Mouse (Mus musculus): Measurements from ENCODE around the gene Nme3. TPM values are rescaled to one million over a fixed set of nuclear protein-coding genes. Genes with fewer than 3 reads are reported as not detected.

Nme3 gene
- polyA plus RNA-seq, 1 experiment from 2014 or later = 46.2 TPM

DNA sequence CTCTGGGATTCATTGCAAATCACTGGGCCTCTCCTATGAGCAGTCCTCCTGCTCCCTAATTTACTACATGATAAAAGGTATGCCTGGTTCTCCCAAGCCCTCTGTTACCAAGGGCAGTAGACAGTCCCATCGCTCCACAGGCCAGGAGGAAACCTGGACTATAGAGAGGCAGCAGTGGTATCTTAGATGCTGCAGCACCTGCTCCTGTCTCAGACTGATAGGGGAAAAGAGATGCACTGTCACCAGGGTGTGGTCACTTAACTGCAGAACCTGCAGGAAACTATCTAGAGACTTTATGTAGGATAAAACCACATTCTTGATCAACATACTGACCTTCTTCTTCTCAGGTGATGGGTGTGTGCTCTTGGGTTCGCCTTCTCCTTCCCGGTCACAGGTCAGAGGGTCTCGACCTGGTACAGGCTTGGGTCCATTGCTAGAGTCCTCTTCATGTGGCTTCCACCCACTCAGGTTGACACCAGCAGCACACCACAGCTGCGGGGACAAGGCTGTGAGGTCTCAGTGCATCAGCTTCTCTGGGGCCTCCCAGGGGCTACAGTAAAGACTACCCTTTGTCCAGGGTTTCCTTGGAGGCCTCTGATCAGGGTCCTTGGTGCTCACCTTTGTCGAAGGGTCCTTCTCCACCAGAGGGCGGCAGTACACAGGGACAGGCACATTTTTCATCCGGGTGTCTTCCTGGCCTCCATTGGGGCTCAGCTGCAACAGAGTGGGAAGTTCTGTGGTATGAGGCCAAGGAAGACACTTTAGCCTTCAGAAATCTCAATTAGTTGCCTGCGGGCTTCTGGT, 6.6 kb downstream of the Nme3 start:
- Histone ChIP-seq H3K4me2 (no peak overlapping the region), H3K27ac (no peak overlapping the region), H3K4me3 (replicated peaks) (no peak overlapping the region), H3K27me3 (no peaks in the 10 kb centered on the region), H3K9me3 (no peaks in the 10 kb centered on the region), H3K4me1 (replicated peaks) (0 out of 2 replicates have a peak, but pooled peaks cover 2% of the 10 kb centered on the region), H3K9ac (replicated peaks) (no peak overlapping the region), H3K36me3 (peaks cover 100% of the 10 kb centered on the region)
- no peak for ATAC-seq (ENCODE audit: insufficient number of reproducible peaks, insufficient read depth, low FRiP score, low TSS enrichment, low read depth)
- WGBS = 74% methylated on average over 9 of the region's 9 CpGs

DNA sequence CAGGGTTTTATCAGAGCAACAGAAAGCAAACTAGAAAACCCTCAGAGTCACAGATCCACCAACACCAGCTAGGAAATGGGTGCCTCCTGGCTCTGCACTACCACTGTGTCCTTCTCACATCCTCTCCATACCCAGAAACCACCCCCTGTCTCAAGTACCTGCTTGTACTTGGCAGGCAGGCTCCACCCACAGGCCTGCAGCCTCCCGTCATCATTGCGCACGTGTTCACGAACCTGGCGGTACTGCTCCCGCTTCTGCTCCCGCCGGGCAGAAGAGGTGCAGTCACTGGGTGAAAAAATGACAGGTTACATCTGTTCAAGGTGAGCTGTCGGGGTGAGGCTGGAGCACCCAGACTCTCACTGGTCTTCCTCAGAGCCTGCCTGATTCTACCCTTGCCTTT, 7.5 kb downstream of the Nme3 start:
- ATAC-seq (ENCODE audit: insufficient number of reproducible peaks, insufficient read depth, low FRiP score, low TSS enrichment, low read depth) = no peak
- WGBS = 91% methylated on average over 9 of the region's 9 CpGs
- H3K9me3 ChIP-seq = no peaks in the 10 kb centered on the region
- H3K9ac ChIP-seq (replicated peaks) = no peak overlapping the region
- H3K27ac ChIP-seq = no peak overlapping the region
- H3K4me2 ChIP-seq = no peak overlapping the region
- H3K4me3 ChIP-seq (replicated peaks) = no peak overlapping the region
- H3K4me1 ChIP-seq (replicated peaks) = no peaks in the 10 kb centered on the region
- H3K36me3 ChIP-seq = peaks cover 100% of the 10 kb centered on the region
- H3K27me3 ChIP-seq = no peaks in the 10 kb centered on the region

DNA sequence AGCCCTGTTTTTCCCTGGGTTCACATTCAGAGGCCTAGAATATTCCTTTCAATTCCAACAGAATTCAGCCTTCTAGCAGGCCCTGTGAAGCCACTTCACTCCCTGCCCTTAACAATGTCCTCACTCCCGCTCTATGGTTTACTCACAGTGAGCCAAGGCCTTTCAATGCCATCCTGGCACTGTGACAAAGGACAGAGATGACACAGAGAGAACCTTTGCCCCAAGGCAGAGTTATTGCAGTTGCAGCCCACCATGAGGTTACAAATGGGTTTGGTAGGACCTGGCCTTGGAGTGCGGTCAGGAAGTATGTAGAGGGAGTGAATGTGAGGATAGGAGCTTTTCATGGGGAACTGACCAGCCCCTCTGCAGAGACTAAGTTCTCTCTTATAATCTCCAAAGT, 11.3 kb downstream of the Nme3 start:
- Histone ChIP-seq H3K9me3 (no peaks in the 10 kb centered on the region), H3K27ac (no peak overlapping the region), H3K9ac (replicated peaks) (no peak overlapping the region), H3K4me2 (no peak overlapping the region), H3K4me3 (replicated peaks) (no peak overlapping the region), H3K36me3 (peaks cover 100% of the 10 kb centered on the region), H3K27me3 (no peaks in the 10 kb centered on the region), H3K4me1 (replicated peaks) (no peaks in the 10 kb centered on the region)
- 96% methylated on average over 2 of the region's 2 CpGs for WGBS
- no peak for ATAC-seq (ENCODE audit: insufficient number of reproducible peaks, insufficient read depth, low FRiP score, low TSS enrichment, low read depth)

DNA sequence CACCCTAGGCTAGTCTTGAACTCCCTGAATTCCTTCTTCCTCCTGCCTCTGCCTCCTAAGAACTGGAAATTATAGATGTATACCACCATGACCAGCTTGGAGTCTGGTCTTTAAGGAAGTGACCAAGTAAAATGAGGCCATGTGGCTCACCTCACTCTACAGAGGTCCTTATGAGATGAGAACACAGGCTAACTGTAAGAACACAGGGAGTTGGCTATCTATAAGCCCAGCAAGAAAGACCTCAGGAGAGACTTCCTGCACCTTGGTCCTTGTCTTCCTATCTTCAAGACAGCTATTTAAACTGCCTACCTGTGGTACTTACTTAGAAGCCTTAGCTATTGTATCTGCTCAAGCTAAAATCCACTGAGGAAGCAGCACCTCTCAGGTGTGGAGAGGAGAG, 17.7 kb downstream of the Nme3 start:
- Histone ChIP-seq H3K4me2 (no peak overlapping the region), H3K4me1 (replicated peaks) (no peaks in the 10 kb centered on the region), H3K9me3 (no peaks in the 10 kb centered on the region), H3K4me3 (replicated peaks) (no peak overlapping the region), H3K27me3 (no peaks in the 10 kb centered on the region), H3K27ac (no peak overlapping the region), H3K9ac (replicated peaks) (no peak overlapping the region), H3K36me3 (peaks cover 98% of the 10 kb centered on the region)
- no peak for ATAC-seq (ENCODE audit: insufficient number of reproducible peaks, insufficient read depth, low FRiP score, low TSS enrichment, low read depth)

DNA sequence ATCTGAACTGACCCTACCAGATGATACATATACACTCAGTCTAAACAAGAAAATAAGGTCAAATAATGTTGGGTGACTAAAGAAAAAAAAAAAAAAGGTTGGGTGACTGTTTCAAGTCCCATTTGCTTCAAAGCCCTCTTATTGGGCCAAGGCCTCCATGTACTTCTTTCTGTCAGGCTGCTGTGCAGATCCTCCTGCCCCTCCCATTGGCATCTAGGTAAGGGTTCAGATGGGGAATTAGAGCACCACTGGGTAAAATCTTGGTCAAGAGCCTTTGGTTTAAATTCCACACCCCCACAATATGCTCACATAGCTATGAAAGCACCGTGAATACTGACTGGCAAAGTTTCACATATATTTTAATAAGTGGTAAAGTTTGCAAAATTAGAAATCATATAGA, 26.9 kb downstream of the Nme3 start:
- no peak overlapping the region for H3K4me3 ChIP-seq (replicated peaks)
- no peaks in the 10 kb centered on the region for H3K9me3 ChIP-seq
- peaks cover 96% of the 10 kb centered on the region for H3K36me3 ChIP-seq
- no peak overlapping the region for H3K27ac ChIP-seq
- H3K9ac ChIP-seq (replicated peaks) = no peak overlapping the region
- no peaks in the 10 kb centered on the region for H3K4me1 ChIP-seq (replicated peaks)
- WGBS = 89% methylated on average over 1 of the region's 1 CpGs
- no peaks in the 10 kb centered on the region for H3K27me3 ChIP-seq
- no peak for ATAC-seq (ENCODE audit: insufficient number of reproducible peaks, insufficient read depth, low FRiP score, low TSS enrichment, low read depth)
- no peak overlapping the region for H3K4me2 ChIP-seq

DNA sequence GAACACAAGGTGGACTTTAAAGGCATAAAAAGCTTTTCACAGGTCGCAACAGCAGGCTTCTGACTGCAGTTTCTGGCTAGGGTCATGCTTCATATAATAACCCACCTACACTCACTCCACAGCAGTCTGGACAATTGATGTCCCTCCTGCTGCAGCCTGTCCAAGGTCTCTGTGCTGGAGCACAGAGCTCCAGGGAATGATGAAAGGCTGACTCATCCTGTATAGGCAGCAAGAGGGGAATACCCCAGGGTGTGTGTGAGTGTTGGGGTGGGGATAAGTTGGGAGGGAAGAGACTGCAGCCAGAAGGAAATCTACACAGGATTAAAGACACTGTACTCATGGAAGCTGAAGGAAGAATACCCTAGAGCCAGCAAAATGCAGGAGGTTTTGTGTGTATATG, 33.2 kb downstream of the Nme3 start:
- Histone ChIP-seq H3K4me1 (replicated peaks) (peaks cover 4% of the 10 kb centered on the region; the same call in 1 of the 2 replicates), H3K27me3 (no peaks in the 10 kb centered on the region), H3K4me2 (no peak overlapping the region), H3K27ac (no peak overlapping the region), H3K9me3 (no peaks in the 10 kb centered on the region), H3K4me3 (replicated peaks) (no peak overlapping the region), H3K36me3 (peaks cover 63% of the 10 kb centered on the region), H3K9ac (replicated peaks) (no peak overlapping the region)
- ATAC-seq (ENCODE audit: insufficient number of reproducible peaks, insufficient read depth, low FRiP score, low TSS enrichment, low read depth) = no peak
- WGBS = 57% methylated on average over 1 of the region's 1 CpGs

DNA sequence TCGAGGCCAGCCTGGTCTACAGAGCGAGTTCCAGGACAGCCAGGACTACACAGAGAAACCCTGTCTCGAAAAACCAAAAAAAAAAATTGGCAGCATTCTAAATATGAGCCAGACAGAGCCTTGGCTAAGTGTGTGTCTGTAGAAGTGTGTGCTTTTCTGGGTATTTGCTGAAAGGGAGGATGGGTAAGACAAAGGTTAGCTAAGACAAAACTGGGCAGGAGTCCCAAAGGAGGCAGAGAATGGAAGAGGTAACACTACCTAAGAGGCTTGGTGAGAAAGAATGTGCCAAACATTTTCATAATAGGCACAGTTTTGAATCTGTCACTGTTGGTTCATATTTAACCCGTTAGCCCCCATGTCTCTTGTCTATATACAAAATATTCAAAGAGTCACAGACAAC, 36.1 kb downstream of the Nme3 start:
- Histone ChIP-seq H3K4me1 (replicated peaks) (peaks cover 20% of the 10 kb centered on the region), H3K9ac (replicated peaks) (no peak overlapping the region), H3K4me3 (replicated peaks) (no peak overlapping the region), H3K9me3 (no peaks in the 10 kb centered on the region), H3K27me3 (no peaks in the 10 kb centered on the region), H3K27ac (no peak overlapping the region), H3K36me3 (peaks cover 36% of the 10 kb centered on the region), H3K4me2 (no peak overlapping the region)
- no peak for ATAC-seq (ENCODE audit: insufficient number of reproducible peaks, insufficient read depth, low FRiP score, low TSS enrichment, low read depth)
- WGBS = 95% methylated on average over 4 of the region's 4 CpGs

DNA sequence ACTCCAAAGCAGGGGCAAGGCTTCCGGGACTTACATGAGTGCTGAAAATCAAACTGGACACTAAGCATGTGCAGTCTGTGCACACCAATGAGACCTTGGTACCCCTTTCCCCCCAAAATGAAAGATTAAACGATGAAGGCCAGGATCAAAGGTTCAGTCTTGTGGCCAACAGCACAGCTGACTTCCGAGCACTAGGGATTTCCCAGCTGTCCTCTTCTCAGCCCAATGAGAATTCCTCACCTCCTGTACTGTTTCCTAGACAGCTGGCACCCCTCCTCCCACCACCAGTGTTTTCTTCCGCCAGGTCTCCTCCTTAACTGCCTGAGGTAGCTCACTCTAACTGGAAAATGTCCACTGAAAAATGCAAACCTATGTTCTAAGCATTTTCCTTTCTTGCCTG, 36.9 kb downstream of the Nme3 start:
- H3K9ac ChIP-seq (replicated peaks) = no peak overlapping the region
- no peak overlapping the region for H3K4me3 ChIP-seq (replicated peaks)
- peaks cover 20% of the 10 kb centered on the region for H3K4me1 ChIP-seq (replicated peaks)
- no peaks in the 10 kb centered on the region for H3K27me3 ChIP-seq
- WGBS = 74% methylated on average over 4 of the region's 4 CpGs
- ATAC-seq (ENCODE audit: insufficient number of reproducible peaks, insufficient read depth, low FRiP score, low TSS enrichment, low read depth) = no peak
- H3K4me2 ChIP-seq = no peak overlapping the region
- peaks cover 32% of the 10 kb centered on the region; the same call in 1 of the 2 replicates for H3K36me3 ChIP-seq
- H3K27ac ChIP-seq = no peak overlapping the region
- H3K9me3 ChIP-seq = no peaks in the 10 kb centered on the region

DNA sequence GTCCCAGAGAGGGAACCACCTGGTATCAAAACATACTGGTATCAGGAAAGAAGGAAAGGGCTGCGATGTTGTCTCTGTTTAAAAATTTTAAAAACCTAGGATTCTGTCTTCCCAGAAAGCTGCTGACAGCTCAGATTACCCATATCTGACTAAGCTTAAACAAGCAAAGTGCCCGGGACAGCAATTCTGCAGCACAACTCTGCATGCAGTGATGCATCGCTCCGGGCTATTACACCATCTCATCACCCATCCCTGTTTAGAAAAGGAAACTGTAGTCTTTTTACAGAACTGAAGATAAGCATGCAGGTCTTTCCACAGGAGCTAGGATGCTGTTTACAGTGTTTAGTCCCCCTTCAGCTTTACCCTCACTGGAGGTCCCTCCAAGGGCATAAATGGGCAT, 38.6 kb downstream of the Nme3 start:
- peak overlapping the region; percentile 87 for H3K9ac ChIP-seq (replicated peaks)
- no peak for ATAC-seq (ENCODE audit: insufficient number of reproducible peaks, insufficient read depth, low FRiP score, low TSS enrichment, low read depth)
- peaks cover 20% of the 10 kb centered on the region; the same call in 1 of the 2 replicates for H3K36me3 ChIP-seq
- peak overlapping the region; percentile 77 for H3K4me2 ChIP-seq
- peak overlapping the region; percentile 94 for H3K4me3 ChIP-seq (replicated peaks)
- WGBS = 87% methylated on average over 4 of the region's 4 CpGs
- no peaks in the 10 kb centered on the region for H3K9me3 ChIP-seq
- no peak overlapping the region for H3K27ac ChIP-seq
- H3K27me3 ChIP-seq = no peaks in the 10 kb centered on the region
- peaks cover 20% of the 10 kb centered on the region for H3K4me1 ChIP-seq (replicated peaks)

DNA sequence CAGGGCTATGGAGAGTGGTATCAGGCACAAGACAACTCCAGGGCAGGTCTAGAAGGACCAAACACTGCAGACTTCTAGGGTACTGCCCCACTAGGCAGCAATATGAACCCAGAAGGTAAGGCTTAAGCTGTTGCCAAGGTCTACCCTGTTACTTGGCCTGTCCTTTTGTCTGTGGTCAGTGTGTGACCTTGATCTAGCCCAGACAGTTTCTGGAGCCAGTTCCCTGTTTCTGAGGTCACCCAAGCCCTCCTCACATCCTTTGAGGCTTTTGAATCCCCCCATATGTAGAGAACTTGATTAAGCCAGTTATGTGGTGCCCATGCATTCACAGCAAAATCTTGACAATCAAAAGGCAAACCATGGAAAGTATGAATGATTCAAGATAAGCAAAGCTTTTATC, 39.4 kb downstream of the Nme3 start:
- H3K4me1 ChIP-seq (replicated peaks) = peaks cover 20% of the 10 kb centered on the region
- H3K9me3 ChIP-seq = no peaks in the 10 kb centered on the region
- peak overlapping the region; percentile 77 for H3K4me2 ChIP-seq
- H3K27ac ChIP-seq = no peak overlapping the region
- peak overlapping the region; percentile 94 for H3K4me3 ChIP-seq (replicated peaks)
- H3K9ac ChIP-seq (replicated peaks) = peak overlapping the region; percentile 87
- peaks cover 23% of the 10 kb centered on the region; the same call in 1 of the 2 replicates for H3K36me3 ChIP-seq
- no peak for ATAC-seq (ENCODE audit: insufficient number of reproducible peaks, insufficient read depth, low FRiP score, low TSS enrichment, low read depth)
- H3K27me3 ChIP-seq = no peaks in the 10 kb centered on the region

DNA sequence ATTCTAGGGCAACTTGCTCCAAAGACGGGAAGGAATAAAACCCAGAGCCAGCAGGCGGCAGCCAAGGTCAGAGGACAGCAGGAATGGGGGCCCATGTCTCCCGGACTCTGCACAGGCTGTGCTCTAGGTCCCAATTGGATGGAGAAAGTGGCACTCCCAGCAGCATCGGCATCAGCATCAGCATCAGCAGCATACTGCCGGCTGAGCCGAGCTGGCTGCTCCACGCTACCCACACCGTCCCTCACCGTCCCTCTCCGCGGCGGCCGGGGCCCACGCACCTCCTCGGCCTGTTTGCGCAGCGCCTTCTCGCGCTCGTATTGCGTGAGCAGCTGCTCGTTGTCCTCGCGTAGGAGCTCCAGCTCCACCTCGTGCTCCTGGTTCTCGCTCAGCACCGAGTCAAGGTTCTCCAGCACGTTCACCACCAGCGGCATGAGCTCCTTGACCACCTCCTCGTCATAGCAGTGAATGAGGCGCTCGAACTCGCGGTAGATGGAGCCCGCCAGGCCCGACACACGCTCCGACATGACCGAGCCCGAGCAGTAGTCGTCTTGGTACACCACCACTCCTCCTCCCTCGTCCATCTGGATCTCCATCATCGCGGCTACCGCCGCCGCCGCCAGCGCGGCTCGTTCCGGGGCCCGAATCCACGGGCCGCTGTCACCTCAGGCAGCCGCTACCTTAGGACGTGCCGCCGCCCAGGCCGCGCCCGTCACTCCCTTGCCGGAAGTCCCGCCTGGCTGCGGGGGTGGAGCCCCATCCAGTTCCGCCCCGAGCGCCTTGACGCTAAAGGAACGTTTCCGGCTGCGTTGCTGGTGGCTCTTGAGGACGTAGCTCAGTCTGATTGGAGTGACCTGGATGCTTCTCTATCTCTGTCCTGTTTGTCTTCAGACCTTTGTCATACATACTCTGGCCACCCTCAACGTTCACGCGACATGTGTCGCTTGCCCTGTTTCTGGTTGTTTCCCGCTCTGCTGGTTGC, 40.2 kb downstream of the Nme3 start, which contains the start of gene Mapk8ip3:
Gene Mapk8ip3, minus strand, starts transcription at position 719 of the 979 bp plus-strand sequence.
- Histone ChIP-seq H3K9ac (replicated peaks) (peak within 1 kb of the TSS; percentile 87), H3K9me3 (no peaks in the 10 kb centered on the region), H3K27ac (peak within 1 kb of the TSS; percentile 76), H3K27me3 (no peaks in the 10 kb centered on the region), H3K36me3 (peaks cover 20% of the 10 kb centered on the region; the same call in 1 of the 2 replicates), H3K4me1 (replicated peaks) (peaks cover 20% of the 10 kb centered on the region), H3K4me2 (peak within 1 kb of the TSS; percentile 77), H3K4me3 (replicated peaks) (peak within 1 kb of the TSS; percentile 94)
- ATAC-seq (ENCODE audit: insufficient number of reproducible peaks, insufficient read depth, low FRiP score, low TSS enrichment, low read depth) = peak; percentile 96
- WGBS = under 1% methylated on average over 78 of the region's 78 CpGs
